Mouse (Mus musculus): ENCODE data around the gene Spen. TPM values are rescaled to one million over a fixed set of nuclear protein-coding genes. Genes with fewer than 3 reads are reported as not detected.

Gene Spen
- total and polyA plus RNA-seq, 2 experiments from 2014 or later: 2.3 to 4.9 TPM

DNA sequence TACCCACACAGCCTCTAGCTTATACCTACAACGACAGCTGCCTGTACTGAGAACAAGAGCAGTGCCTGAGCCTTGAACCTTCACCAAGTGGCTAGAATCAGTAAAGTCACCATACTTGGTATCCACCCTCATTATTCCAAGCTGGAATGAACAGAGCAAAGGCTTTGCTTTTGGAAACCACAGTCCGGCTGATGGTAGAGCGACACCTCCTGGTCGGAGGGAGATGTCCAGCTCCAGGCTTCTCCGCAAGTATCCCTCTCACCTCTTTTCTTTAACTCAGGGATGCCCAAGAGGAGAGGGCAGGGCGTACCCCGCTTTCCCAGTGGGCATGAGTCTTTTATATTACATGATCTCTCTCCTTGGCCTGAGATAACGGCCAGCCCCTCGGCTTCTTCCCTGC lies 108.5 kb downstream of the Spen start:
- 0 out of 2 replicates have a peak, but pooled peaks cover 13% of the 10 kb centered on the region for H3K4me1 ChIP-seq (ENCODE audit: control insufficient read depth, insufficient read depth)
- no peaks in the 10 kb centered on the region for H3K9me3 ChIP-seq (replicated peaks; ENCODE audit: control insufficient read depth, low read length)
- DNase-seq (ENCODE audit: low spot score): peak; percentile 76
- no peak overlapping the region for H3K4me2 ChIP-seq (ENCODE audit: low read depth, low read length)
- H3K27me3 ChIP-seq (ENCODE audit: control insufficient read depth, insufficient read depth, low read length): no peaks in the 10 kb centered on the region
- no peak overlapping the region for H3K4me3 ChIP-seq (ENCODE audit: low read depth, low read length)
- no peaks in the 10 kb centered on the region for H3K36me3 ChIP-seq (replicated peaks; ENCODE audit: control insufficient read depth, insufficient read depth, low read length)
- H3K9ac ChIP-seq (replicated peaks; ENCODE audit: low read depth, low read length): no peak overlapping the region
- H3K27ac ChIP-seq (ENCODE audit: low read depth): 0 out of 2 replicates have a peak overlapping the region, but pooled peaks have one; percentile 35
- 43% methylated on average over 9 of the region's 9 CpGs for WGBS
- TF ChIP-seq EP300 (IDR thresholded peaks at IDR 0.05; ENCODE audit: low read depth) (no peak), CTCF (IDR thresholded peaks at IDR 0.05; ENCODE audit: low read depth) (peak; percentile 73)
- no peak for ATAC-seq (ENCODE audit: insufficient read depth, low read depth)

DNA sequence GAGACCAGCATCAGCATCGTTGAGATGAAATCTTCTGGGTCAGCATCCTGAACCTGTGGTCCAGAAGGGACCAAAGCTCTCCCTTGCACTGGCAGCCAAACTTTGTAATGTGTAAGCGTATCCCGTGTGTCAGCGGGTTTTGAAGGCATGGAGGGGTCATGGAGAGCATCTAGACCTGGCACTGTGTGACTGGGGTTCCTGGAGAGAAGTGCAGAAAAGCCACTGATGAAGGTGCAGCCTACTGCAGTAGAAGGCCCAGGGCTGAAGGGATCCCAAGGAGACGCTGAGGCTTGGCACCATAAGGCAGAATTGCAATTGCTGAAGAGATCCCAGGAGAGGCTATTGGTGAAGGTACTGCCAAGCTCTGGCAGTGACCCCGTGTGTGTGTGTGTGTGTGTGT lies 109.0 kb downstream of the Spen start:
- 67% methylated on average over 6 of the region's 6 CpGs for WGBS
- Histone ChIP-seq H3K9ac (replicated peaks; ENCODE audit: low read depth, low read length) (no peak overlapping the region), H3K27ac (ENCODE audit: low read depth) (peak overlapping the region; percentile 35; the same call in 1 of the 2 replicates)

GRCm38 (mm10) chr4:141427921-141428320 lies 110.5 kb downstream of the Spen start:
- Histone ChIP-seq H3K9ac (replicated peaks; ENCODE audit: low read depth, low read length) (no peak overlapping the region), H3K4me3 (ENCODE audit: low read depth, low read length) (no peak overlapping the region), H3K27me3 (ENCODE audit: control insufficient read depth, insufficient read depth, low read length) (no peaks in the 10 kb centered on the region), H3K4me1 (ENCODE audit: control insufficient read depth, insufficient read depth) (peaks cover 20% of the 10 kb centered on the region; the same call in 1 of the 2 replicates), H3K4me2 (ENCODE audit: low read depth, low read length) (no peak overlapping the region), H3K9me3 (replicated peaks; ENCODE audit: control insufficient read depth, low read length) (no peaks in the 10 kb centered on the region), H3K27ac (ENCODE audit: low read depth) (0 out of 2 replicates have a peak overlapping the region, but pooled peaks have one; percentile 99), H3K36me3 (replicated peaks; ENCODE audit: control insufficient read depth, insufficient read depth, low read length) (peaks cover 14% of the 10 kb centered on the region)
- WGBS: 83% methylated on average over 13 of the region's 13 CpGs
- DNase-seq (ENCODE audit: low spot score) (peak; percentile 7), ATAC-seq (ENCODE audit: insufficient read depth, low read depth) (no peak)
- TF ChIP-seq CTCF (IDR thresholded peaks at IDR 0.05; ENCODE audit: low read depth) (no peak), EP300 (IDR thresholded peaks at IDR 0.05; ENCODE audit: low read depth) (no peak)

More for the DNA sequence above, 109.0 kb downstream of the Spen start:
- no peak for DNase-seq (ENCODE audit: low spot score)
- Histone ChIP-seq H3K4me2 (ENCODE audit: low read depth, low read length) (no peak overlapping the region), H3K27me3 (ENCODE audit: control insufficient read depth, insufficient read depth, low read length) (no peaks in the 10 kb centered on the region), H3K4me3 (ENCODE audit: low read depth, low read length) (no peak overlapping the region), H3K4me1 (ENCODE audit: control insufficient read depth, insufficient read depth) (peaks cover 13% of the 10 kb centered on the region; the same call in 1 of the 2 replicates), H3K36me3 (replicated peaks; ENCODE audit: control insufficient read depth, insufficient read depth, low read length) (peaks cover under 1% of the 10 kb centered on the region; the same call in 1 of the 2 replicates), H3K9me3 (replicated peaks; ENCODE audit: control insufficient read depth, low read length) (no peaks in the 10 kb centered on the region)
- ATAC-seq (ENCODE audit: insufficient read depth, low read depth): no peak
- TF ChIP-seq EP300 (IDR thresholded peaks at IDR 0.05; ENCODE audit: low read depth): 0 out of 2 replicates have a peak, but pooled peaks have one; percentile 29
- TF ChIP-seq CTCF (IDR thresholded peaks at IDR 0.05; ENCODE audit: low read depth): no peak

DNA sequence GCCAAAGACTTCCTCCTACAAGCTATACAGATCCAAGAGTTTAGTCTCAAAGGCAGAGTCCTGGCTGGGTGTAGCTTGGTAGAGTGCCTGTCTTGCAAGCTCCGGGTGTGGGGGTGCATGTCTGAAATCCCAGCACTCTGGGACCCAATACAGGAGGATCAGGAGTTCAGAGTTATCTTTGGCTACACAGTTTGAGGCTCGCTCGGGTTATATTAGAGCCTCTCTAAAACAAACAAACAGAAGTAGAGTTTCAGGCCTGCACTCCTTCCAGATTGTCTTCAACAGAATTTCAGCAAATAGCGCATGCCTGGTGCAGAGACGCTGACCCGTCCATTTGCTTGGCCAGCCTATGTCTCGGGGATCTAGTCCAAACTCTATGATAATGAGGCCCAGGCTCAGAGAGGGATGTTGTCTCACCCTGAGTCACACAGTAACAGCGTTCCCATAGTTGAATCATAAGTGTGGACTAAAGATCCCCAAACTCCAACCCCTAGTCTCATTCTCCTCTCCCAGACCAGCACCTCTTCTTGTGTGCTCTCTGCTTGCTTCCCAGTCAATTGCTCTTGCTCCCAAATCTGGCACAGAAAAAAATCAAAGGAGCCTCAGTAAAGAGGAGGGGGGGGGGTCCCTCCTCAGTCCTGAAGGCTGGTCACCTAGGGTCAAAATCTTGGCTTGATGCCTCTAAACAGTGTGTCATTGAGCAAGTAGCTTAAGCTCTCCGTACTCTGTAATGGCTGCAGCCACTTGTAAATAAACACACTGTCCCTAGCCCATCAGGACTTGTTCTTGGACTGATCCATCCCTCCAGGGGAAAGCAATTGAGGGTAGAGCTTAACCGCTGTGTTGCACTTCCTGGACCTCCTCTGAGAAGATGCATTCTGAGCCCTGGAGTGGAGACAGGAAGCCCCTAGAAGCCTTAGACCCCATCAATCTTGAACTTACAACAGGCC lies 111.3 kb downstream of the Spen start:
- H3K9ac ChIP-seq (replicated peaks; ENCODE audit: low read depth, low read length): peak overlapping the region; percentile 37; the same call in 1 of the 2 replicates
- peak overlapping the region; percentile 77; the same call in 1 of the 2 replicates for H3K4me2 ChIP-seq (ENCODE audit: low read depth, low read length)
- DNase-seq (ENCODE audit: low spot score) (peak; percentile 40), ATAC-seq (ENCODE audit: insufficient read depth, low read depth) (no peak)
- no peaks in the 10 kb centered on the region for H3K9me3 ChIP-seq (replicated peaks; ENCODE audit: control insufficient read depth, low read length)
- no peak overlapping the region for H3K4me3 ChIP-seq (ENCODE audit: low read depth, low read length)
- no peak for TF ChIP-seq CTCF (IDR thresholded peaks at IDR 0.05; ENCODE audit: low read depth)
- peak; percentile 40; the same call in 1 of the 2 replicates for TF ChIP-seq EP300 (IDR thresholded peaks at IDR 0.05; ENCODE audit: low read depth)
- H3K27ac ChIP-seq (ENCODE audit: low read depth): peak overlapping the region; percentile 99
- WGBS: 47% methylated on average over 10 of the region's 10 CpGs
- H3K36me3 ChIP-seq (replicated peaks; ENCODE audit: control insufficient read depth, insufficient read depth, low read length): peaks cover 16% of the 10 kb centered on the region
- H3K4me1 ChIP-seq (ENCODE audit: control insufficient read depth, insufficient read depth): peaks cover 20% of the 10 kb centered on the region; the same call in 1 of the 2 replicates
- H3K27me3 ChIP-seq (ENCODE audit: control insufficient read depth, insufficient read depth, low read length): no peaks in the 10 kb centered on the region

GRCm38 (mm10) chr4:141425484-141426479 lies 112.6 kb downstream of the Spen start:
- Histone ChIP-seq H3K27me3 (ENCODE audit: control insufficient read depth, insufficient read depth, low read length) (no peaks in the 10 kb centered on the region), H3K9me3 (replicated peaks; ENCODE audit: control insufficient read depth, low read length) (no peaks in the 10 kb centered on the region), H3K4me3 (ENCODE audit: low read depth, low read length) (peak overlapping the region; percentile 83), H3K36me3 (replicated peaks; ENCODE audit: control insufficient read depth, insufficient read depth, low read length) (peaks cover 16% of the 10 kb centered on the region), H3K4me1 (ENCODE audit: control insufficient read depth, insufficient read depth) (peaks cover 26% of the 10 kb centered on the region), H3K9ac (replicated peaks; ENCODE audit: low read depth, low read length) (peak overlapping the region; percentile 99), H3K27ac (ENCODE audit: low read depth) (peak overlapping the region; percentile 99), H3K4me2 (ENCODE audit: low read depth, low read length) (peak overlapping the region; percentile 77)
- 2% methylated on average over 36 of the region's 36 CpGs for WGBS
- DNase-seq (ENCODE audit: low spot score) (peak; percentile 91), ATAC-seq (ENCODE audit: insufficient read depth, low read depth) (peak; percentile 66)
- TF ChIP-seq EP300 (IDR thresholded peaks at IDR 0.05; ENCODE audit: low read depth): peak; percentile 97
- TF ChIP-seq CTCF (IDR thresholded peaks at IDR 0.05; ENCODE audit: low read depth): peak; percentile 20; the same call in 1 of the 2 replicates
